Mouse (Mus musculus): Measurements from ENCODE around the gene Nfya. TPM values are rescaled to one million over a fixed set of nuclear protein-coding genes. Genes with fewer than 3 reads are reported as not detected.
"Not testable (repeated sequence)": the region's sequence is repeated elsewhere in the genome, so short reads cannot be mapped to it uniquely, and the experiment has no call there.

Gene Nfya
- polyA plus RNA-seq, 1 experiment from 2014 or later, result 8.9 TPM

GRCm38 (mm10) chr17:48360462-48360861 lies 49.2 kb downstream of the Nfya start:
- Histone ChIP-seq H3K9ac (no peak overlapping the region), H3K9me3 (replicated peaks) (no peaks in the 10 kb centered on the region), H3K27me3 (no peaks in the 10 kb centered on the region), H3K27ac (no peak overlapping the region), H3K4me1 (replicated peaks) (peaks cover 27% of the 10 kb centered on the region), H3K4me2 (no peak overlapping the region), H3K36me3 (no peaks in the 10 kb centered on the region), H3K4me3 (no peak overlapping the region)
- no peak for ATAC-seq (replicated peaks; ENCODE audit: insufficient number of reproducible peaks, insufficient read depth, low FRiP score, low read depth)
- WGBS, result 22% methylated on average over 4 of the region's 4 CpGs

- ATAC-seq (replicated peaks; ENCODE audit: insufficient number of reproducible peaks, insufficient read depth, low FRiP score, low read depth), result no peak
- Histone ChIP-seq H3K4me2 (no peak within 1 kb of the TSS), H3K4me1 (replicated peaks) (peaks cover 27% of the 10 kb centered on the region), H3K9ac (no peak within 1 kb of the TSS), H3K36me3 (no peaks in the 10 kb centered on the region), H3K27ac (no peak within 1 kb of the TSS), H3K4me3 (no peak within 1 kb of the TSS), H3K9me3 (replicated peaks) (no peaks in the 10 kb centered on the region), H3K27me3 (no peaks in the 10 kb centered on the region)
- WGBS, result 69% methylated on average over 7 of the region's 7 CpGs
Measured at GRCm38 (mm10) chr17:48359616-48360015, 50.1 kb downstream of the Nfya start, which contains the start of gene Treml1. Gene Treml1 (plus strand): TSS chr17:48359916.

GRCm38 (mm10) chr17:48357892-48358291 lies 51.8 kb downstream of the Nfya start:
- Histone ChIP-seq H3K9ac (no peak overlapping the region), H3K4me2 (no peak overlapping the region), H3K27ac (no peak overlapping the region), H3K9me3 (replicated peaks) (no peaks in the 10 kb centered on the region), H3K4me1 (replicated peaks) (peaks cover 14% of the 10 kb centered on the region), H3K36me3 (no peaks in the 10 kb centered on the region), H3K27me3 (no peaks in the 10 kb centered on the region), H3K4me3 (no peak overlapping the region)
- WGBS, result 55% methylated on average over 2 of the region's 2 CpGs
- ATAC-seq (replicated peaks; ENCODE audit: insufficient number of reproducible peaks, insufficient read depth, low FRiP score, low read depth), result no peak

GRCm38 (mm10) chr17:48355822-48356221 lies 53.9 kb downstream of the Nfya start:
- H3K4me1 ChIP-seq (replicated peaks), result peaks cover 2% of the 10 kb centered on the region; the same call in 1 of the 2 replicates
- 84% methylated on average over 3 of the region's 3 CpGs for WGBS
- no peak overlapping the region for H3K27ac ChIP-seq
- H3K9me3 ChIP-seq (replicated peaks), result no peaks in the 10 kb centered on the region
- no peaks in the 10 kb centered on the region for H3K36me3 ChIP-seq
- H3K4me3 ChIP-seq, result no peak overlapping the region
- ATAC-seq (replicated peaks; ENCODE audit: insufficient number of reproducible peaks, insufficient read depth, low FRiP score, low read depth), result no peak
- H3K27me3 ChIP-seq, result no peaks in the 10 kb centered on the region
- no peak overlapping the region for H3K9ac ChIP-seq
- H3K4me2 ChIP-seq, result no peak overlapping the region

GRCm38 (mm10) chr17:48352976-48353375 lies 56.7 kb downstream of the Nfya start:
- not testable (repeated sequence) for H3K4me3 ChIP-seq; H3K27me3 ChIP-seq; H3K36me3 ChIP-seq; H3K27ac ChIP-seq; H3K4me2 ChIP-seq; H3K4me1 ChIP-seq (replicated peaks); ATAC-seq (replicated peaks; ENCODE audit: insufficient number of reproducible peaks, insufficient read depth, low FRiP score, low read depth); H3K9me3 ChIP-seq (replicated peaks); H3K9ac ChIP-seq
- 77% methylated on average over 7 of the region's 7 CpGs for WGBS

- Histone ChIP-seq H3K4me1 (replicated peaks) (no peaks in the 10 kb centered on the region), H3K36me3 (no peaks in the 10 kb centered on the region), H3K27ac (no peak overlapping the region), H3K4me3 (no peak overlapping the region), H3K4me2 (no peak overlapping the region), H3K9ac (no peak overlapping the region), H3K27me3 (no peaks in the 10 kb centered on the region), H3K9me3 (replicated peaks) (no peaks in the 10 kb centered on the region)
- no peak for ATAC-seq (replicated peaks; ENCODE audit: insufficient number of reproducible peaks, insufficient read depth, low FRiP score, low read depth)
- 73% methylated on average over 5 of the region's 5 CpGs for WGBS
Measured at GRCm38 (mm10) chr17:48350681-48351193, 59.0 kb downstream of the Nfya start.

- ATAC-seq (replicated peaks; ENCODE audit: insufficient number of reproducible peaks, insufficient read depth, low FRiP score, low read depth), result no peak
- Histone ChIP-seq H3K4me3 (no peak overlapping the region), H3K27ac (no peak overlapping the region), H3K36me3 (no peaks in the 10 kb centered on the region), H3K9ac (no peak overlapping the region), H3K27me3 (no peaks in the 10 kb centered on the region), H3K9me3 (replicated peaks) (no peaks in the 10 kb centered on the region), H3K4me1 (replicated peaks) (no peaks in the 10 kb centered on the region), H3K4me2 (no peak overlapping the region)
- WGBS, result 78% methylated on average over 2 of the region's 2 CpGs
Measured at GRCm38 (mm10) chr17:48347287-48347686, 62.4 kb downstream of the Nfya start.

- H3K27me3 ChIP-seq, result no peaks in the 10 kb centered on the region
- no peaks in the 10 kb centered on the region for H3K9me3 ChIP-seq (replicated peaks)
- 49% methylated on average over 4 of the region's 4 CpGs for WGBS
- no peak overlapping the region for H3K27ac ChIP-seq
- no peaks in the 10 kb centered on the region for H3K36me3 ChIP-seq
- no peak for ATAC-seq (replicated peaks; ENCODE audit: insufficient number of reproducible peaks, insufficient read depth, low FRiP score, low read depth)
- no peak overlapping the region for H3K9ac ChIP-seq
- H3K4me1 ChIP-seq (replicated peaks), result no peaks in the 10 kb centered on the region
- no peak overlapping the region for H3K4me3 ChIP-seq
- H3K4me2 ChIP-seq, result no peak overlapping the region
Measured at GRCm38 (mm10) chr17:48346834-48347233, 62.9 kb downstream of the Nfya start.

- H3K36me3 ChIP-seq, result no peaks in the 10 kb centered on the region
- no peaks in the 10 kb centered on the region for H3K4me1 ChIP-seq (replicated peaks)
- no peaks in the 10 kb centered on the region for H3K9me3 ChIP-seq (replicated peaks)
- H3K4me3 ChIP-seq, result no peak within 1 kb of the TSS
- H3K9ac ChIP-seq, result no peak within 1 kb of the TSS
- WGBS, result 65% methylated on average over 5 of the region's 5 CpGs
- ATAC-seq (replicated peaks; ENCODE audit: insufficient number of reproducible peaks, insufficient read depth, low FRiP score, low read depth), result no peak
- no peaks in the 10 kb centered on the region for H3K27me3 ChIP-seq
- no peak within 1 kb of the TSS for H3K4me2 ChIP-seq
- H3K27ac ChIP-seq, result no peak within 1 kb of the TSS
Measured at GRCm38 (mm10) chr17:48346231-48346630, 63.5 kb downstream of the Nfya start, which contains the start of gene Trem2. Gene Trem2 (plus strand): TSS chr17:48346401.

GRCm38 (mm10) chr17:48345824-48346223 lies 63.9 kb downstream of the Nfya start:
- ATAC-seq (replicated peaks; ENCODE audit: insufficient number of reproducible peaks, insufficient read depth, low FRiP score, low read depth), result no peak
- Histone ChIP-seq H3K27me3 (no peaks in the 10 kb centered on the region), H3K27ac (no peak overlapping the region), H3K4me1 (replicated peaks) (no peaks in the 10 kb centered on the region), H3K36me3 (no peaks in the 10 kb centered on the region), H3K4me3 (no peak overlapping the region), H3K9ac (no peak overlapping the region), H3K4me2 (no peak overlapping the region), H3K9me3 (replicated peaks) (no peaks in the 10 kb centered on the region)
- 64% methylated on average over 4 of the region's 4 CpGs for WGBS

- H3K9me3 ChIP-seq (replicated peaks), result no peaks in the 10 kb centered on the region
- 74% methylated on average over 2 of the region's 2 CpGs for WGBS
- H3K9ac ChIP-seq, result no peak overlapping the region
- no peak overlapping the region for H3K27ac ChIP-seq
- H3K4me1 ChIP-seq (replicated peaks), result no peaks in the 10 kb centered on the region
- no peaks in the 10 kb centered on the region for H3K36me3 ChIP-seq
- H3K27me3 ChIP-seq, result no peaks in the 10 kb centered on the region
- no peak for ATAC-seq (replicated peaks; ENCODE audit: insufficient number of reproducible peaks, insufficient read depth, low FRiP score, low read depth)
- H3K4me2 ChIP-seq, result no peak overlapping the region
- no peak overlapping the region for H3K4me3 ChIP-seq
Measured at GRCm38 (mm10) chr17:48343065-48343464, 66.6 kb downstream of the Nfya start.

- H3K4me1 ChIP-seq (replicated peaks), result no peaks in the 10 kb centered on the region
- no peak overlapping the region for H3K4me3 ChIP-seq
- WGBS, result 54% methylated on average over 3 of the region's 3 CpGs
- H3K4me2 ChIP-seq, result no peak overlapping the region
- no peak for ATAC-seq (replicated peaks; ENCODE audit: insufficient number of reproducible peaks, insufficient read depth, low FRiP score, low read depth)
- no peak overlapping the region for H3K9ac ChIP-seq
- no peaks in the 10 kb centered on the region for H3K27me3 ChIP-seq
- H3K36me3 ChIP-seq, result no peaks in the 10 kb centered on the region
- H3K27ac ChIP-seq, result no peak overlapping the region
- H3K9me3 ChIP-seq (replicated peaks), result no peaks in the 10 kb centered on the region
Measured at GRCm38 (mm10) chr17:48341947-48342346, 67.8 kb downstream of the Nfya start.
